Mouse (Mus musculus) ES-Bruce4 (cell line): ENCODE measurements at regions not wholly inside any gene's neighbourhood (a gene's known extent, or its start where the extent isn't known, plus 50 kb on each side); places are given as distances from the start of the nearest gene placed in this dataset.

Experiments used
- CTCF ChIP-seq: IDR thresholded peaks from one replicate; pipeline ENCODE4 v1.8.1; 2011; ENCODE audit warnings: low read depth, low read length
- EP300 ChIP-seq: IDR thresholded peaks from 2 replicates; pipeline ENCODE4 v1.6.1; 2011; ENCODE audit warnings: low read depth, low read length; ENCODE audit not compliant: insufficient read depth
- POLR2A ChIP-seq: IDR thresholded peaks from one replicate; pipeline ENCODE4 v1.8.1; 2011; ENCODE audit warnings: low read length; ENCODE audit not compliant: insufficient read depth

- no peak for TF ChIP-seq CTCF
- no peak for TF ChIP-seq POLR2A
- no peak for TF ChIP-seq EP300
Observed at GRCm38 (mm10) chr1:177643662-177644061, 86.0 kb upstream of the 1700016C15Rik start.
